Mouse (Mus musculus): ENCODE measurements around the gene D17Wsu92e. TPM values are rescaled to one million over a fixed set of nuclear protein-coding genes. Genes with fewer than 3 reads are reported as not detected.
A peak's percentile ranks its signal among the peaks of the same experiment; 100 is the strongest.

The D17Wsu92e gene
- polyA plus RNA-seq, 1 experiment: 89.6 TPM

- no peak for TF ChIP-seq CTCF (IDR thresholded peaks at IDR 0.05; ENCODE audit: extremely low read depth, insufficient read length, insufficient replicate concordance, low read depth, low read length)
- TF ChIP-seq POLR2A (IDR thresholded peaks at IDR 0.05; ENCODE audit: low read depth, low read length): no peak
- Histone ChIP-seq H3K36me3 (ENCODE audit: control insufficient read depth, insufficient read depth, low read length) (no peaks in the 10 kb centered on the region), H3K4me1 (ENCODE audit: control insufficient read depth, insufficient read depth, insufficient read length, low read length) (peaks cover 20% of the 10 kb centered on the region; the same call in 1 of the 2 replicates), H3K27me3 (ENCODE audit: control insufficient read depth, insufficient read depth, low read length) (no peaks in the 10 kb centered on the region), H3K4me3 (ENCODE audit: low read depth, low read length) (peak overlapping the region; percentile 79), H3K27ac (ENCODE audit: insufficient read depth, low read depth, low read length) (peak overlapping the region; percentile 69)
- under 1% methylated on average over 60 of the region's 62 CpGs for WGBS
Observed at GRCm38 (mm10) chr17:27819971-27820567, 379 bp downstream of the D17Wsu92e start.

GRCm38 (mm10) chr17:27819521-27819970 lies 902 bp downstream of the D17Wsu92e start:
- Histone ChIP-seq H3K36me3 (ENCODE audit: control insufficient read depth, insufficient read depth, low read length) (no peaks in the 10 kb centered on the region), H3K27me3 (ENCODE audit: control insufficient read depth, insufficient read depth, low read length) (no peaks in the 10 kb centered on the region), H3K4me1 (ENCODE audit: control insufficient read depth, insufficient read depth, insufficient read length, low read length) (peaks cover 20% of the 10 kb centered on the region; the same call in 1 of the 2 replicates), H3K27ac (ENCODE audit: insufficient read depth, low read depth, low read length) (peak overlapping the region; percentile 69), H3K4me3 (ENCODE audit: low read depth, low read length) (peak overlapping the region; percentile 79)
- under 1% methylated on average over 20 of the region's 20 CpGs for WGBS
- no peak for TF ChIP-seq POLR2A (IDR thresholded peaks at IDR 0.05; ENCODE audit: low read depth, low read length)
- peak; percentile 17; the same call in 1 of the 2 replicates for TF ChIP-seq CTCF (IDR thresholded peaks at IDR 0.05; ENCODE audit: extremely low read depth, insufficient read length, insufficient replicate concordance, low read depth, low read length)

- H3K4me1 ChIP-seq (ENCODE audit: control insufficient read depth, insufficient read depth, insufficient read length, low read length): peaks cover 20% of the 10 kb centered on the region; the same call in 1 of the 2 replicates
- no peak for TF ChIP-seq CTCF (IDR thresholded peaks at IDR 0.05; ENCODE audit: extremely low read depth, insufficient read length, insufficient replicate concordance, low read depth, low read length)
- TF ChIP-seq POLR2A (IDR thresholded peaks at IDR 0.05; ENCODE audit: low read depth, low read length): no peak
- no peaks in the 10 kb centered on the region for H3K27me3 ChIP-seq (ENCODE audit: control insufficient read depth, insufficient read depth, low read length)
- WGBS: 6% methylated on average over 7 of the region's 7 CpGs
- H3K27ac ChIP-seq (ENCODE audit: insufficient read depth, low read depth, low read length): peak overlapping the region; percentile 69
- no peaks in the 10 kb centered on the region for H3K36me3 ChIP-seq (ENCODE audit: control insufficient read depth, insufficient read depth, low read length)
- H3K4me3 ChIP-seq (ENCODE audit: low read depth, low read length): peak overlapping the region; percentile 79
Observed at GRCm38 (mm10) chr17:27819011-27819410, 1.4 kb downstream of the D17Wsu92e start.

- Histone ChIP-seq H3K4me1 (ENCODE audit: control insufficient read depth, insufficient read depth, insufficient read length, low read length) (peaks cover 24% of the 10 kb centered on the region), H3K4me3 (ENCODE audit: low read depth, low read length) (no peak overlapping the region), H3K27me3 (ENCODE audit: control insufficient read depth, insufficient read depth, low read length) (no peaks in the 10 kb centered on the region), H3K36me3 (ENCODE audit: control insufficient read depth, insufficient read depth, low read length) (no peaks in the 10 kb centered on the region), H3K27ac (ENCODE audit: insufficient read depth, low read depth, low read length) (no peak overlapping the region)
- TF ChIP-seq CTCF (IDR thresholded peaks at IDR 0.05; ENCODE audit: extremely low read depth, insufficient read length, insufficient replicate concordance, low read depth, low read length) (no peak), POLR2A (IDR thresholded peaks at IDR 0.05; ENCODE audit: low read depth, low read length) (no peak)
Observed at GRCm38 (mm10) chr17:27814606-27815005, 5.8 kb downstream of the D17Wsu92e start.

GRCm38 (mm10) chr17:27811980-27812379 lies 8.5 kb downstream of the D17Wsu92e start:
- H3K4me3 ChIP-seq (ENCODE audit: low read depth, low read length): no peak overlapping the region
- H3K27me3 ChIP-seq (ENCODE audit: control insufficient read depth, insufficient read depth, low read length): no peaks in the 10 kb centered on the region
- H3K27ac ChIP-seq (ENCODE audit: insufficient read depth, low read depth, low read length): no peak overlapping the region
- 25% methylated on average over 3 of the region's 3 CpGs for WGBS
- TF ChIP-seq POLR2A (IDR thresholded peaks at IDR 0.05; ENCODE audit: low read depth, low read length): no peak
- peaks cover 22% of the 10 kb centered on the region for H3K4me1 ChIP-seq (ENCODE audit: control insufficient read depth, insufficient read depth, insufficient read length, low read length)
- no peaks in the 10 kb centered on the region for H3K36me3 ChIP-seq (ENCODE audit: control insufficient read depth, insufficient read depth, low read length)

DNA sequence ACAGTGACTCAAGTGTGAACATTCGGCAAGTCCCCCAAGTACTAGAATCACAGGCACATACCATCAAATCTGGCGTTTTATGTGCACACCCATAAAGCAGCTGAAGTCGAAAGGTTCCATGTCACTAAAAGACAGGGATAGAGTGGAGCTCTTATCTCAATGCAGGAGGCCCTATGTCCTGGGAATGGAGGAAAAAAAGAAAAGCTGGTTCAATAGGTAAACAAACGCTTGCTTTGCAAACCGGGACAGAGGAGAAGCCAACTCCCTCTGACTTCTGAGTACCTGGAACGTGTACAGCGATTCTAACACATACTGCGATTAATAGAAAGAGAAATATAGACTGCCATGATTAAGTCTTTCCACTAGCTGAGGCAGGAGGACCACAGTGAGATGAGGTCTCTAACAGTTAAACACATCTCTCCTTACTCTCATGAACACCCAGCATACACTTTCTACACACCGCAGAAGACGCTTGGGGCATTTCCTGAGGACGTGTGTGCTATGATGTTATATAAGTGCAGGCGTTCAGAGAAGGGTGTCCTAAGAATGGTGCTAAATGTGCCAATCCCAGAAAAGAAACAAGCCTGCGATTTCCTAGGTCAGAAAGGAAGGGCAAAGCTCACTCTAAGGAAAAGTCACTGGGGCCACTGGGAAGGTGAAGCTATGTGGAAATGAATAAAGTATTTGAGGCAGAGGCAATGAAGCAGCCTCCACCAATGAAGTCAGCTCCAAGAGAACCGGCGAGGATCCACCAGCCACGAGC lies 9.7 kb downstream of the D17Wsu92e start:
- no peak overlapping the region for H3K4me3 ChIP-seq (ENCODE audit: low read depth, low read length)
- H3K36me3 ChIP-seq (ENCODE audit: control insufficient read depth, insufficient read depth, low read length): no peaks in the 10 kb centered on the region
- no peak overlapping the region for H3K27ac ChIP-seq (ENCODE audit: insufficient read depth, low read depth, low read length)
- no peak for TF ChIP-seq POLR2A (IDR thresholded peaks at IDR 0.05; ENCODE audit: low read depth, low read length)
- TF ChIP-seq CTCF (IDR thresholded peaks at IDR 0.05; ENCODE audit: extremely low read depth, insufficient read length, insufficient replicate concordance, low read depth, low read length): no peak
- no peaks in the 10 kb centered on the region for H3K27me3 ChIP-seq (ENCODE audit: control insufficient read depth, insufficient read depth, low read length)
- WGBS: 25% methylated on average over 16 of the region's 16 CpGs
- H3K4me1 ChIP-seq (ENCODE audit: control insufficient read depth, insufficient read depth, insufficient read length, low read length): peaks cover 22% of the 10 kb centered on the region

DNA sequence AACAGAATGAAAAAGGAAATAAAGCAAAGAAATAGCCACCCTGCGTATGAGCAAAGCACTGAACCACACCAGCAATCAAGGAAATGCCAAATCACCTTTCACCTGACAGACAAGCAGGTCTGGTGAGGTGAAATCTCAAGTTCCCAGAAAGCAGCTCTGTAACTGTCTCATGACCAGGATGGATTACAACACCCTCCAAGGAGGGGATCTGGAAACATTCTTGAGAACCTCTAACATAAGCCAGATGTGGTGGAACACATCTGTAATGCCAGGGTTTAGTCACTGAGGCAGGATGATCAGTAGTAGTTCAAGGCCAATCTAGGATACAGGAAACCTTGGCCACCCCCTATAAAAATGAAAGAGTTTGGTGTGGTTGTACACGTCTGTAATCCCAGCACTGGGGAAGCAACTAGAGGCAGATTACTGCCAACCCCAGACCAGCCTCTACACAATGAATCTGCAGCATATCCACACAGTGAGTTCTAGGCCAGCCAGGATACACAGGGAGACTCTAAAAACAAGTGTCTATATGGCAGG lies 12.8 kb downstream of the D17Wsu92e start:
- Histone ChIP-seq H3K27ac (ENCODE audit: insufficient read depth, low read depth, low read length) (no peak overlapping the region), H3K4me1 (ENCODE audit: control insufficient read depth, insufficient read depth, insufficient read length, low read length) (peaks cover 35% of the 10 kb centered on the region), H3K4me3 (ENCODE audit: low read depth, low read length) (no peak overlapping the region), H3K27me3 (ENCODE audit: control insufficient read depth, insufficient read depth, low read length) (no peaks in the 10 kb centered on the region), H3K36me3 (ENCODE audit: control insufficient read depth, insufficient read depth, low read length) (no peaks in the 10 kb centered on the region)
- TF ChIP-seq POLR2A (IDR thresholded peaks at IDR 0.05; ENCODE audit: low read depth, low read length): no peak
- no peak for TF ChIP-seq CTCF (IDR thresholded peaks at IDR 0.05; ENCODE audit: extremely low read depth, insufficient read length, insufficient replicate concordance, low read depth, low read length)
- WGBS: 22% methylated on average over 2 of the region's 2 CpGs

Data from small intestine, adult 2 months (tissue).